Mouse (Mus musculus): ENCODE results near the gene Mpst. TPM values are rescaled to one million over a fixed set of nuclear protein-coding genes. Genes with fewer than 3 reads are reported as not detected.

Mpst gene
- 10 to 100 TPM; 47.5 to 53.8 (median 49.3) TPM for total RNA-seq (2022)

DNA sequence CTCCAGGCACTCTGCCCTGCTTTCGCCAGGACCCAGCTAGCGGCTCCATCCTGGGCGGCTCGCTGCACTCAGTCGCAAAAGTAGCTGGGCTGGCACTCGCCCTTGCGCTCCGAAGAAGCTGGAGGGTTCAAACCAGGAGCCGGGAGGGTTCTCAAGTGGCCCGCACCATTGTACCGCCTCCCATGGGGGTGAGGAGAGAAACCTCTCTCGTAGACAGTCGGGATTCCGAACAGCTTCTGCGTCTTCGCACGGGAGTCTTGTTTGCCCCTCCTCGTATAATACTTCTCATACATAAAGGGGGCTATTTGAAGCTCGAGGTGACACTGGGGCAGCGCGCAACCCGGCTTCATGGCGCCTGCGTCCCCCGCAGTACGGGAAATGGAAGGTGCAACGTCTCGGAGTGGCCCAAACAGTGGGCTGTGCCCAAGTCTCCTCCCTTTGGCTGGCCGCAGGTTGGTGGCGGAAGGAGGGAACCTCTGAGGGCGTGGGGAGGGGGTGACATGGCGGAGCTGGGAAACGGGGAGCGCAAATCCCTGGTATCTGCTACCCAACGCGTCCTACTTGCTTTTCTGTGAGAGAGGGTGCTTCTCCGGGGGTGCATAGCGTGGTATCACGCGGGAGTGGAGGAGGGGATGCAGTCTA, at the start of gene Mpst:
Gene Mpst, plus strand, starts transcription at position 124 of the 642 bp plus-strand sequence.
- peak; percentile 87 for DNase-seq

GRCm38 (mm10) chr15:78365916-78366315, 40.3 kb upstream of the Mpst start:
- no peak for DNase-seq

- no peak for DNase-seq
Observed at GRCm38 (mm10) chr15:78366875-78367274, 39.3 kb upstream of the Mpst start.

- DNase-seq, result no peak
Observed at GRCm38 (mm10) chr15:78367811-78368210, 38.4 kb upstream of the Mpst start.

GRCm38 (mm10) chr15:78368926-78369346, 37.3 kb upstream of the Mpst start:
- DNase-seq, result peak; percentile 47

GRCm38 (mm10) chr15:78369641-78370040, 36.6 kb upstream of the Mpst start:
- no peak for DNase-seq

- DNase-seq, result no peak
Observed at GRCm38 (mm10) chr15:78372796-78373195, 33.4 kb upstream of the Mpst start.

- DNase-seq, result peak; percentile 49
Observed at GRCm38 (mm10) chr15:78374204-78374603, 32.0 kb upstream of the Mpst start.

DNA sequence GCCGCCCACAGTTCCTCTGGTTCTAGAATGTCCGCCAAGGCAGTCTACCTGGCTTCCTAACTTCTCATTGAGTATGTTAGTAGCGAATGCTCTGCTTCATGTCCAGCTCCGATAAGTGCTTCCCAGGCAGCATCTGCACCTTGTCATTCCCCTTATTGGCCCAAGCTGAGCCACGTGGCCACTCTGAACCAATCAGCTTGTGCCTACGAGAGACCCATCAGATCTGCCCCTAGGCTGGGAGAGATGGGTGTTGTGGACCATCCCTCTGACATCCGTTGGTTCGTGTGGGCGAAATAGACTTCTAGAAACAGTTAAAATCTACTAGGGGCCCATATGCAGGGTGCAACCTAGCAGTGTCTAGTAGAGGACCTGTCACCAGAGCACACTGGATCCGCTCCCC, 28.4 kb upstream of the Mpst start:
- DNase-seq, result no peak

DNA sequence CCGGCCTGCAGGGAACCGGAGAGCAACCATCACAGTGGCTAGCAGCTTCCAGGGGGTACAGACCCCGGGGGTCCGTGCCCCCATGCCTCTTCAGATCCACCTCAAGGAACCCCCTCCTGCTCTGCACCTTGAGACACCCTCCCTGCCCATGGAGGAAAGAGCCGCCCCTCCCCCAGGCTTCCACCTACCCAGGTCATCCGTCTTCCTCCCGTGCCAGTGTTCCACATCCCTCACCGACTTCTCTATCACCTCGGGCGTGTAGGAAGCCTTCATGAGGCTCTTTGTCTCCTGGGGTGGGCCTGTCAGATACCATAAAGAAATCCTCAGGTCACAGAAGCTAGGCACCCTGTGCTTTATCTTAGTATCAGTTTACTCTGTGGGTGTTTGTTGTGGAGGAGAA, 27.7 kb upstream of the Mpst start:
- DNase-seq, result no peak

- no peak for DNase-seq
Observed at GRCm38 (mm10) chr15:78380208-78380607, 26.0 kb upstream of the Mpst start.

DNA sequence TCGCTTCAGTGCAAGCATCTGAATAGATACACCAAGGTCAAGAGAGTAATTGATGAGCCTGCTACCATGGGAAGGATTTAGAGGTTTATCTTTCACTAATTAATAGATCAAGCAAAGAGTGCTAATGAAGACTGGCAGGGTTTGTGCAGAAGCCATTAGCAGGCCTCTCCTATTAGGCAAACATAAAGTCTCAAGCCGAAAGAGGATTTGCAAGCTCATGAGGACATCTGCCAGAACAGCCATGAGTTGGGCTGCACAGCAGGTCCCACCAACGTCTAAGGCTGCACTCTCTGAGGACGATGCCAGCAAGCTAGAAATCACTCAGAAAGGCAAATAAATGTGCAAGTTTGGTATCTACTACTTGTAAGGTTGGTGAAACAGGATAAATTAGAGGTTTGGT, 25.5 kb upstream of the Mpst start:
- no peak for DNase-seq

- no peak for DNase-seq
Observed at GRCm38 (mm10) chr15:78382115-78382514, 24.1 kb upstream of the Mpst start.

- no peak for DNase-seq
Observed at GRCm38 (mm10) chr15:78383450-78384219, 22.6 kb upstream of the Mpst start.

- DNase-seq, result no peak
Observed at GRCm38 (mm10) chr15:78384220-78385116, 21.7 kb upstream of the Mpst start.

GRCm38 (mm10) chr15:78385564-78385963, 20.7 kb upstream of the Mpst start:
- DNase-seq, result no peak

DNA sequence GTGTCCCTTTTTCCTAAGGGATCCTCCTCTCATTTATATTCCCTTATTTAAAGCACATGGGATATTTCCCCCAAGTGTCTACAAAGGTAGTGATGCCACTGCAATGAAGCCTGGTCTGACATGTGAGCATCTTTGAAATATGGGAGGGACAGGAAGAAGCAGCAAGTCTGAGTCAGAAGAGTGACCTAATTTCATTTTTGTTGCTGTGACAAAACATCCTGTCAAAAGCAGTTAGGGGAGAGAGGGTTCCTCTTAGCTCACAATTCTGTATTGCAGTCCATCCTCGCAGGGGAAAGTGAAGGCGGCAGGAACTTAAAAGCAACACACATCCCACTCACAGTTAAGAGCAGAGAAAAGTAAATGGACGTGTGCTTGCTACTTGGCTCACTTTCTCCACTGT, 15.4 kb upstream of the Mpst start:
- DNase-seq, result no peak

DNA sequence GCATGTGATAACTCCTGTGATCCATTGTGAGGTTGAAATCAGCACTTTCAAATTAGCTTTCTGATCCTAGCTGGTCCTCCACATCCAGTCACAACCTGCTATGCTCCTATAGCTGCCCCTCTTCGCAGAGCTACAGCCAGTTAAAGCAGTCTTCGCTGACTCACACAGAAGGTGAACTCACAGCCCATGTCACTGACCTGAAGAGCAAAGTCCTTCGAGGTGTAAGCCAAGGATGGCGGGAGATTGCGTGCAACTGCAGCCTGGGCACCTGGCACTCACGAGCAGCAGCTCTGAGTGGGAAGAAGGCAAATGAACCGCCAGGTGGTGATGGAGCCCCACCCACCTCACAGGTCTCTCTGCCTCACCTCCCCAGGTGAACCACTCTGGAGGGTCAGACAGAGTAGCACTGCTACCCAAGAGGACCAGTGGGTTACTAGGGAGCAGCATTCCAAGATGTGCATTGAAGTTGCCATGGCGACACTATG, 10.7 kb upstream of the Mpst start, which contains the start of gene Tex33:
Gene Tex33, minus strand, starts transcription at position 435 of the 485 bp plus-strand sequence.
- DNase-seq, result no peak

GRCm38 (mm10) chr15:78401345-78401744, 4.9 kb upstream of the Mpst start:
- no peak for DNase-seq

GRCm38 (mm10) chr15:78401921-78402320, 4.3 kb upstream of the Mpst start:
- peak; percentile 88 for DNase-seq

- DNase-seq, result peak; percentile 75
Observed at GRCm38 (mm10) chr15:78402423-78402822, 3.8 kb upstream of the Mpst start.

DNA sequence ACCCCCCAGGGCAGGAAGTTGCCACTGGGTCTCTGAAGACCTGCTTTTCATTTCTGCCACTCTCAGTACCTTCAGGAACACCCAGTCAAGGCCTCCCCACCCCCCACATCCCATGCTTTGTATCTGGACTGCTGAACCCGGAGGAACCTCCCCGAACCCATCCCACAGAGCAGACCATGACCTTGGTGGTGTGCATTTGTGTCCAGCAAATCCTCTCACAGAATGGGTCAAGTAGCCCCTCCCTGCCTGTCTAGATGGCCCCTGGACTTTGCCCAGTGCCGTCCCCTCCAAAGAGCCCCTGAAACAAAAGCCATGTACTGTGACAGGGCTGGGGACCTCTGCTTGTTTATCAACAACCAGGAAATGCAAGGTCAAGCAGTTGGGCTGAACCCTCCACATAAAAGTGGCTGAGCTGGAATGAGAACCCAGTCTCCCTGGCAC, 2.9 kb upstream of the Mpst start:
- peak; percentile 81 for DNase-seq

GRCm38 (mm10) chr15:78403896-78404295, 2.3 kb upstream of the Mpst start:
- peak; percentile 93 for DNase-seq
